Mouse (Mus musculus): ENCODE data around the gene Poc1a.

The Poc1a gene

DNA sequence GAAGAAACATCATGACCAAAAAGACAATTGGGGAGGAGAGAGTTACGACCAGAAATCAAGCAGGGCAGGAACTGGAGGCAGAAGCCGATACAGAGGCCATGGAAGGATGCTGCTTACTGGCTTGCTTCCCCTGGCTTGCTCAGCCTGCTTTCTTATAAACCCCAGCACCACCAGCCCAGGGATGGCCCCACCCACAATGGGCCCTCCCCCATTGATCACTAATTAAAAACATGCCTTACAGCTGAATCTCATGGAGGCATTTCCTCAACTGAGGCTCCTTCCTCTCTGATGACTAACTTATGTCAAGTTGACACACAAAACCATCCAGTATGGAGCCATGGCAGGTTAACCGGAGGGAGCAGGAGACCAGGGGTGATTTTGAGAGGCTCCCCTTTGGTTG lies 118.9 kb downstream of the Poc1a start:
- DNase-seq (ENCODE audit: low spot score in 2 of 2) = no peak
